Mouse (Mus musculus) lung, embryonic 14.5 days (tissue): ENCODE results near the gene Stum. TPM values are rescaled to one million over a fixed set of nuclear protein-coding genes. Genes with fewer than 3 reads are reported as not detected.
A peak's percentile ranks its signal among the peaks of the same experiment; 100 is the strongest.

Experiments used
- ATAC-seq: fragments of 200-750 bp; cut with Nextera tagmentation; 2 replicates; pipeline ENCODE4 v1.8.0; 2017; ENCODE audit warnings: mild to moderate bottlenecking, moderate TSS enrichment, moderate library complexity; ENCODE audit not compliant: insufficient read depth
- DNase-seq: peaks from one replicate; pipeline ENCODE4 v3.0.0-alpha.2; 2015
- H3K27ac ChIP-seq: fragments of 300-500 bp; sonication (generic); 2 replicates; pipeline ENCODE4 v1.5.1; 2014; ENCODE audit warnings: low read depth, mild to moderate bottlenecking, moderate library complexity
- H3K27me3 ChIP-seq: fragments of 300-500 bp; sonication (generic); 2 replicates; pipeline ENCODE4 v1.6.1; 2014; ENCODE audit warnings: low read length, control low read depth; ENCODE audit not compliant: insufficient read depth
- H3K36me3 ChIP-seq: fragments of 300-500 bp; sonication (generic); 2 replicates; pipeline ENCODE4 v1.6.1; 2014; ENCODE audit warnings: control low read depth; ENCODE audit not compliant: insufficient read depth
- H3K4me1 ChIP-seq: fragments of 300-500 bp; sonication (generic); 2 replicates; pipeline ENCODE4 v1.6.1; 2014; ENCODE audit warnings: antibody characterized with exemption, control low read depth; ENCODE audit not compliant: insufficient read depth
- H3K4me2 ChIP-seq: fragments of 300-500 bp; sonication (generic); 2 replicates; pipeline ENCODE4 v1.6.1; 2014; ENCODE audit warnings: mild to moderate bottlenecking
- H3K4me3 ChIP-seq: fragments of 300-500 bp; sonication (generic); 2 replicates; pipeline ENCODE4 v1.5.1; 2014; ENCODE audit warnings: low read depth, low read length
- H3K9ac ChIP-seq: fragments of 300-500 bp; sonication (generic); 2 replicates; pipeline ENCODE4 v1.6.1; 2014
- H3K9me3 ChIP-seq: fragments of 300-500 bp; sonication (generic); 2 replicates; pipeline ENCODE4 v1.6.1; 2016; ENCODE audit warnings: low read depth, low read length, control low read depth
- CTCF ChIP-seq: IDR thresholded peaks from 2 replicates; pipeline ENCODE4 v1.5.1; 2016; ENCODE audit warnings: antibody characterized with exemption, low read depth
- WGBS: fragments of 180-500 bp; shearing (Covaris S2); extraction: QIAGEN DNeasy Blood & Tissue Kit; methylation state at CpG from one replicate; pipeline ENCODE4 v1.1.7; 2014; 5-methylcytosine and 5-hydroxymethylcytosine counted together
- polyA plus RNA-seq: library from polyadenylated mRNA; unstranded; fragments of >200 nt; fragmentation: Nextera tagmentation; extraction: Ambion mirVana; gene quantifications from 2 replicates; pipeline ENCODE4 v1.2.1, GENCODE M21; 2014

Gene Stum
- polyA plus RNA-seq, 1 experiment from 2014 or later = not detected

- no peak overlapping the region for H3K9ac ChIP-seq
- no peak overlapping the region for H3K27ac ChIP-seq
- no peak for DNase-seq
- no peak overlapping the region for H3K4me3 ChIP-seq
- peak; percentile 33 for TF ChIP-seq CTCF
- peaks cover 2% of the 10 kb centered on the region for H3K4me1 ChIP-seq
- WGBS = 63% methylated on average over 12 of the region's 12 CpGs
- H3K4me2 ChIP-seq = no peak overlapping the region
- no peaks in the 10 kb centered on the region for H3K36me3 ChIP-seq
- ATAC-seq = no peak
- H3K9me3 ChIP-seq = no peaks in the 10 kb centered on the region
- no peaks in the 10 kb centered on the region for H3K27me3 ChIP-seq
These were observed 51.5 kb downstream of the Stum start for GRCm38 (mm10) chr1:180431833-180432232.

- Histone ChIP-seq H3K27ac (no peak overlapping the region), H3K27me3 (no peaks in the 10 kb centered on the region), H3K9ac (no peak overlapping the region), H3K9me3 (no peaks in the 10 kb centered on the region), H3K4me1 (peaks cover 2% of the 10 kb centered on the region), H3K4me3 (no peak overlapping the region), H3K4me2 (no peak overlapping the region), H3K36me3 (no peaks in the 10 kb centered on the region)
- ATAC-seq (no peak), DNase-seq (no peak)
- no peak for TF ChIP-seq CTCF
- WGBS = 64% methylated on average over 5 of the region's 5 CpGs
These were observed 53.5 kb downstream of the Stum start for GRCm38 (mm10) chr1:180429819-180430218.

- H3K9me3 ChIP-seq = no peaks in the 10 kb centered on the region
- H3K4me1 ChIP-seq = peaks cover 2% of the 10 kb centered on the region
- no peaks in the 10 kb centered on the region; the same call in 1 of the 2 replicates for H3K36me3 ChIP-seq
- WGBS = 67% methylated on average over 8 of the region's 8 CpGs
- no peaks in the 10 kb centered on the region for H3K27me3 ChIP-seq
- ATAC-seq = no peak
- no peak for DNase-seq
- no peak overlapping the region for H3K9ac ChIP-seq
- H3K4me3 ChIP-seq = no peak overlapping the region
- TF ChIP-seq CTCF = no peak
- H3K27ac ChIP-seq = no peak overlapping the region
- H3K4me2 ChIP-seq = no peak overlapping the region
These were observed 54.4 kb downstream of the Stum start for GRCm38 (mm10) chr1:180428871-180429270.

GRCm38 (mm10) chr1:180428101-180428712 lies 55.1 kb downstream of the Stum start:
- WGBS = 22% methylated on average over 9 of the region's 9 CpGs
- ATAC-seq = peak; percentile 2; the same call in 1 of the 2 replicates
- Histone ChIP-seq H3K9ac (no peak overlapping the region), H3K27me3 (no peaks in the 10 kb centered on the region), H3K36me3 (no peaks in the 10 kb centered on the region; the same call in 1 of the 2 replicates), H3K27ac (no peak overlapping the region), H3K9me3 (no peaks in the 10 kb centered on the region), H3K4me2 (0 out of 2 replicates have a peak overlapping the region, but pooled peaks have one; percentile 16), H3K4me3 (no peak overlapping the region), H3K4me1 (peaks cover under 1% of the 10 kb centered on the region)
- peak; percentile 94 for DNase-seq
- TF ChIP-seq CTCF = peak; percentile 97

- Histone ChIP-seq H3K4me2 (no peak overlapping the region), H3K9ac (no peak overlapping the region), H3K36me3 (peaks cover 3% of the 10 kb centered on the region; the same call in 1 of the 2 replicates), H3K27me3 (no peaks in the 10 kb centered on the region), H3K4me3 (no peak overlapping the region), H3K27ac (no peak overlapping the region), H3K9me3 (no peaks in the 10 kb centered on the region), H3K4me1 (no peaks in the 10 kb centered on the region; the same call in 1 of the 2 replicates)
- TF ChIP-seq CTCF = no peak
- 55% methylated on average over 10 of the region's 10 CpGs for WGBS
- DNase-seq = no peak
- peak; percentile 6; the same call in 1 of the 2 replicates for ATAC-seq
These were observed 55.6 kb downstream of the Stum start for GRCm38 (mm10) chr1:180427685-180428084.

- H3K4me2 ChIP-seq = no peak overlapping the region
- no peaks in the 10 kb centered on the region for H3K9me3 ChIP-seq
- no peak for TF ChIP-seq CTCF
- H3K9ac ChIP-seq = no peak overlapping the region
- H3K4me1 ChIP-seq = peaks cover 2% of the 10 kb centered on the region; the same call in 1 of the 2 replicates
- ATAC-seq (no peak), DNase-seq (no peak)
- H3K27me3 ChIP-seq = no peaks in the 10 kb centered on the region
- no peak overlapping the region for H3K4me3 ChIP-seq
- peaks cover 6% of the 10 kb centered on the region; the same call in 1 of the 2 replicates for H3K36me3 ChIP-seq
- 79% methylated on average over 6 of the region's 6 CpGs for WGBS
- H3K27ac ChIP-seq = no peak overlapping the region
These were observed 56.9 kb downstream of the Stum start for GRCm38 (mm10) chr1:180426405-180426804.

GRCm38 (mm10) chr1:180423931-180424330 lies 59.4 kb downstream of the Stum start:
- H3K4me3 ChIP-seq = no peak overlapping the region
- no peak overlapping the region for H3K4me2 ChIP-seq
- H3K9ac ChIP-seq = no peak overlapping the region
- no peak for TF ChIP-seq CTCF
- peaks cover 9% of the 10 kb centered on the region; the same call in 1 of the 2 replicates for H3K36me3 ChIP-seq
- WGBS = 70% methylated on average over 3 of the region's 3 CpGs
- H3K9me3 ChIP-seq = no peaks in the 10 kb centered on the region
- H3K27ac ChIP-seq = no peak overlapping the region
- ATAC-seq = no peak
- H3K27me3 ChIP-seq = no peaks in the 10 kb centered on the region
- H3K4me1 ChIP-seq = peaks cover 2% of the 10 kb centered on the region; the same call in 1 of the 2 replicates
- DNase-seq = no peak
